ENCODE assay signal across 9 mouse cellular contexts in the genomic region with DNA sequence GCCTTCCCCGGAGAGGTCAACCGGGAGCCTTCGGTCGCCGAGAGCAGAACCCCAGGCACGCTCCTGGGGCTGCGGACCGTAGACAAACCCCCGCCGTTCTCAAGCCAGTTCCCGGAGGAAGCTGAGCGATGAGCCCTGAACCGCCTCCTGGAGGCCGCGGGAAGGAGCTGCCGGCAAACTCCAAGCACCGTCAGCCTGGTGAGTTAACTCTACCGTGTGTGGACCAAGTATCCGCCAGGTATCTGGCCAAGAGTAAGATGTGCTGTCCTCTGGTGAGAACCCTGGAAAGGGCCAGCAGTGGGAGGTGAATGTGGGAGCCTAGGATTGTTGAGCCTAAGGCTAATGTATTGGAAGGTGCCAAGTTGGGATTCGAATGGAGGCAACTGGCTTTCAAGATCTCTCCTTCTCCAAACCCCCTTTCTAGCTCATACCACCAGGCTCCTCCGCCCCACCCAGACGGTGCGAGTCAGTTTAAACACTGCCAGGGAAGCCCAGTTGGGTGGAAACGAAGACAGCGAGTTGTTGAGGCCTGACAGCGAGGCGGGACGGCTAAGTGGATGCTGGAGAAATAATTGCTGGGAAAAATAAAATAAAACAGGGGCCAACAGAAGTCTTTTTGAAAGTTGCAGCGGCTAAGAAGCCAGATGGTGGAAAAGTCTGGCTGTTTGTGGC. TPM values are rescaled to one million over a fixed set of nuclear protein-coding genes. Genes with fewer than 3 reads are reported as not detected.
DNase-seq lines count a peak whose midpoint lies in the region; ATAC-seq and TF ChIP-seq lines count a peak whose summit lies in the region.
"Had no signal": no experiment of that assay in that cellular context is flagged by ENCODE, and none has a peak within 500 bp of the region (broad histone marks: within the 10 kb centered on the region; RNA-seq: fewer than 3 reads in every experiment).

No protein-coding gene starts in this region.

- peaks cover 16% of the 10 kb centered on the region; the same call in 1 of the 2 replicates for H3K4me1 ChIP-seq in embryonic facial prominence, embryonic 14.5 days (ENCODE audit: control insufficient read depth, insufficient read depth, low read length)
- peaks cover 36% of the 10 kb centered on the region for H3K4me1 ChIP-seq in limb, embryonic 10.5 days

- no peaks in the 10 kb centered on the region for H3K36me3 ChIP-seq in embryonic facial prominence, embryonic 14.5 days (ENCODE audit: control insufficient read depth, insufficient read depth, low read length)
- H3K36me3 ChIP-seq in limb, embryonic 10.5 days, result no peaks in the 10 kb centered on the region

- DNase-seq in layer of hippocampus, adult 2 months (ENCODE audit: low spot score in 2 of 2), result no peak
- DNase-seq in layer of hippocampus, postnatal 25 days (ENCODE audit: extremely low spot score in 1 of 2, low spot score in 1 of 2), result no peak
- DNase-seq in embryonic facial prominence, embryonic 14.5 days (ENCODE audit: low spot score), result no peak
- DNase-seq in limb, embryonic 10.5 days (ENCODE audit: low spot score), result peak; percentile 77
- DNase-seq in retina, embryonic 14.5 days (ENCODE audit: low spot score), result peak; percentile 72
- DNase-seq in cerebellum, adult 11-12 months, result no peak
- no peak for DNase-seq in urinary bladder, adult 2 months (ENCODE audit: low spot score)
- DNase-seq: heart, postnatal 36 days had no signal

- peak overlapping the region; percentile 54; the same call in 1 of the 2 replicates for H3K9ac ChIP-seq in embryonic facial prominence, embryonic 14.5 days (ENCODE audit: low read depth, low read length)

- TF ChIP-seq CTCF in layer of hippocampus, adult 2 months (conservative IDR thresholded peaks at IDR 0.05), result 0 out of 2 replicates have a peak, but pooled peaks have one; percentile 12

- under 1% methylated on average over 29 of the region's 29 CpGs for WGBS in embryonic facial prominence, embryonic 14.5 days
- under 1% methylated on average over 29 of the region's 29 CpGs for WGBS in limb, embryonic 10.5 days

- ATAC-seq in embryonic facial prominence, embryonic 14.5 days (ENCODE audit: low read depth), result peak; percentile 45
- no peak for ATAC-seq in erythroid progenitor cell, adult 5-6 weeks (replicated peaks; ENCODE audit: low FRiP score, poor library complexity, severe bottlenecking)

- no peak overlapping the region for H3K27ac ChIP-seq in layer of hippocampus, adult 2 months
- peak overlapping the region; percentile 44; the same call in 1 of the 2 replicates for H3K27ac ChIP-seq in embryonic facial prominence, embryonic 14.5 days (replicated peaks; ENCODE audit: low read depth, low read length)
- H3K27ac ChIP-seq in limb, embryonic 10.5 days, result 0 out of 2 replicates have a peak overlapping the region, but pooled peaks have one; percentile 10

- no peaks in the 10 kb centered on the region for H3K9me3 ChIP-seq in embryonic facial prominence, embryonic 14.5 days (ENCODE audit: control insufficient read depth, low read length)
- no peaks in the 10 kb centered on the region for H3K9me3 ChIP-seq in limb, embryonic 10.5 days (replicated peaks)

- peak overlapping the region; percentile 68 for H3K4me2 ChIP-seq in embryonic facial prominence, embryonic 14.5 days (ENCODE audit: low read depth, low read length)

- peaks cover 92% of the 10 kb centered on the region for H3K27me3 ChIP-seq in embryonic facial prominence, embryonic 14.5 days (replicated peaks; ENCODE audit: control insufficient read depth, insufficient read depth, low read length)
- peaks cover 98% of the 10 kb centered on the region for H3K27me3 ChIP-seq in limb, embryonic 10.5 days (ENCODE audit: low read depth, poor library complexity, severe bottlenecking)

- H3K4me3 ChIP-seq in layer of hippocampus, adult 2 months, result no peak overlapping the region
- H3K4me3 ChIP-seq in embryonic facial prominence, embryonic 14.5 days (ENCODE audit: low read depth, low read length), result peak overlapping the region; percentile 45
- peak overlapping the region; percentile 52 for H3K4me3 ChIP-seq in limb, embryonic 10.5 days

RNA-seq across cellular contexts. Expression of a gene that starts 1.6 kb away (rescaled TPM):
- not detected for total RNA-seq in layer of hippocampus, adult 2 months (2021)
- total RNA-seq in layer of hippocampus, postnatal 25 days (2021), result not detected
- 4.5 and 4.9 TPM in 2 replicates for polyA plus RNA-seq in embryonic facial prominence, embryonic 14.5 days (2014; fragmentation: Nextera tagmentation; extraction: Ambion mirVana)
- polyA plus RNA-seq in limb, embryonic 10.5 days (2016; fragmentation: Nextera tagmentation; extraction: Ambion mirVana), result not detected in 2 replicates
- polyA plus RNA-seq in urinary bladder, adult 2 months (2012; rRNA removed), result not detected in 2 replicates
- total RNA-seq in erythroid progenitor cell, adult 5-6 weeks (2015; ENCODE audit: low replicate concordance), result not detected in 2 replicates
- total RNA-seq in erythroid progenitor cell, adult 5-6 weeks (2017; ENCODE audit: low replicate concordance), result not detected in 2 replicates
- total RNA-seq: heart, postnatal 36 days had no signal

Comparison
In these comparisons a context has a peak if more than half of its experiments do, and no peak if none do; other contexts are left out.
1. DNase-seq: peak in limb, embryonic 10.5 days (single experiment) and retina, embryonic 14.5 days (single experiment); none in layer of hippocampus, adult 2 months (0 of 2), layer of hippocampus, postnatal 25 days (0 of 2), embryonic facial prominence, embryonic 14.5 days (single experiment), cerebellum, adult 11-12 months (single experiment) and urinary bladder, adult 2 months (single experiment).